Mouse (Mus musculus) spleen, adult 2 months (tissue): ENCODE measurements at regions not wholly inside any gene's neighbourhood (a gene's known extent, or its start where the extent isn't known, plus 50 kb on each side); places are given as distances from the start of the nearest gene placed in this dataset.

ENCODE experiments used
- CTCF ChIP-seq: fragments of 200-500 bp; IDR thresholded peaks from 2 replicates; pipeline ENCODE4 v1.5.1; 2011; ENCODE audit warnings: mild to moderate bottlenecking, inconsistent platforms; ENCODE audit not compliant: insufficient read depth, insufficient read length, insufficient replicate concordance; ENCODE audit errors: extremely low read depth
- POLR2A ChIP-seq: fragments of 200-500 bp; IDR thresholded peaks from 2 replicates; pipeline ENCODE4 v1.6.1; 2011; ENCODE audit warnings: low read depth, low read length, inconsistent platforms

DNA sequence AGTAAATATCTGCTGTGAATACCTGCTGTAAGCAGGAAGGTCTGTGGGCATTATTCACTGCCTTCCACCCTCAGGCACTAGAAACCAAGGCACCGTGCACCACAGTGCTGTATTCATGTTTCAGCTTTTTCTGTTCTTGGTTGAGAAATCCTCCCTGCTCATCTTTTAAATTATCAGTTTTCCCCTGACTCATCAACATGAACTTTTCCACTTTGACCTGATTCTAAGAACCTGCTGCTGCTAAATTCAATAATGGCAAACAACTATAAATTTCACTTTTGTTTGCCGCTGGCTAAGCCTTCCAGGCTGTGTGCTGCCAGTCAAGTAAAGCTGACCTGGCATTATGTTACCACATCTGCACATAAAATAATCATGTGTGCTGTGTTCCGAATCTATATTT, 126.1 kb upstream of the Gpc5 start:
- TF ChIP-seq POLR2A (no peak), CTCF (no peak)
